Mouse (Mus musculus) megakaryocyte progenitor cell, adult 5-6 weeks (primary cell): ENCODE data around the gene Gm2075. TPM values are rescaled to one million over a fixed set of nuclear protein-coding genes. Genes with fewer than 3 reads are reported as not detected.
"Not testable (repeated sequence)": the region's sequence is repeated elsewhere in the genome, so short reads cannot be mapped to it uniquely, and the experiment has no call there.

Source experiments
- ATAC-seq: replicated peaks from 2 replicates; pipeline ENCODE4 v1.8.0; 2016; ENCODE audit warnings: mild to moderate bottlenecking, moderate TSS enrichment, inconsistent platforms; ENCODE audit not compliant: poor library complexity
- total RNA-seq, 2 experiments: library from RNA; stranded (forward) in 1 of 2; stranded (reverse) in 1 of 2; fragments of 157-497, 149-512 nt in 1 of 2; fragments of 200-1000 nt in 1 of 2; gene quantifications; 2 replicates each; pipeline versions ENCODE4 v1.2.3 to v1.2.4; 2015 to 2017

The Gm2075 gene
- not detected in 2 replicates for total RNA-seq (2015)
- total RNA-seq (2017) = not detected in 2 replicates

- ATAC-seq = not testable (repeated sequence)
These were observed at the start of gene Gm2075 for GRCm38 (mm10) chr12:88011548-88011947. Gene Gm2075, plus strand, starts transcription at chr12:88011848.

- ATAC-seq = not testable (repeated sequence)
These were observed 27.6 kb upstream of the Gm2075 start for GRCm38 (mm10) chr12:87984000-87984399.

GRCm38 (mm10) chr12:88004118-88004517 is 7.5 kb upstream of the Gm2075 start:
- not testable (repeated sequence) for ATAC-seq

- ATAC-seq = not testable (repeated sequence)
These were observed 7.0 kb downstream of the Gm2075 start, which contains the start of gene Gm6803 for GRCm38 (mm10) chr12:88018671-88019070. Gene Gm6803, minus strand, starts transcription at chr12:88018771.

DNA sequence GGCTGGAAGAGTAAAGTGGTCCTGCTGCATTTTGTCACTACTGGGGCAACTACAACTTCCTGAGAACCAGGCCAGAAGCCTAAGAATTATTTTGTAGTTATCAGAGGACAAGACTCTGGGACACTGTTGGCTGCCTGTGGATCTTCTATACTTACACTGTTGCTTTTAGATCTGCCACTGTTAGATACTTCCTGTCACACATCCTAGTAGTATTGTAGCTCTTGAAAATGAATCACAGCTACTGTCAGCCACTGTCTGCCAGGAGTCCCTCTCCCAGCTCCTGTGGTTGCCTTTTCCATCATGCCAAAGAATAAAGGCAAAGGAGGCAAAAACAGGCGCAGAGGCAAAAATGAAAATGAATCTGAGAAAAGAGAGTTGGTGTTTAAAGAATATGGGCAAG is 15.1 kb downstream of the Gm2075 start, which contains the start of gene Gm2056:
Gene Gm2056 (plus strand): TSS at position 301 of the 400 bp plus-strand sequence.
- not testable (repeated sequence) for ATAC-seq

- not testable (repeated sequence) for ATAC-seq
These were observed 20.6 kb downstream of the Gm2075 start for GRCm38 (mm10) chr12:88032250-88032649.

- not testable (repeated sequence) for ATAC-seq
These were observed 27.4 kb downstream of the Gm2075 start for GRCm38 (mm10) chr12:88039062-88039461.

- ATAC-seq = not testable (repeated sequence)
These were observed 28.1 kb downstream of the Gm2075 start for GRCm38 (mm10) chr12:88039703-88040102.

DNA sequence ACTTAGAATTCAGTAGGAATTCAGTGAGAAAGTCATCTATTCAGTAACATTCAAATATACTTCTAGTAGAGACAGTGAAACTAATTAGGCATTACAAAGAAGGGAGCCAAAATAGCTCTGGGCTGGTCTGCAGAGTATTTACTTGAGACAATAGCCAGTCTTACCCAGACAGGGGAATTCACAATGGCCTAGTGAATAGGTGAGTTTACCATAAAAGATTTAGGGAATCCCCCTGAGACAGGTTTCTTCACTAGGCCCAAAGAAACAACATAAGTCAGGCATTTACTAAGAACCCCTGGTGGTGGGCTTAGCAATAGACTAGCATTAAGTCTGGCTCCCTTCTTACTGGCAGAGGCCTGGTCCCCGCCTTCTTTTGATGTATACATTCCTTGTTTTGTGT is 33.6 kb downstream of the Gm2075 start:
- ATAC-seq = not testable (repeated sequence)

Other genes starting within 250 kb of the Gm2075 start
- gene Gm21319, start 236.1 kb upstream of the Gm2075 start, total RNA-seq (2015) = not detected in 2 replicates
- gene Gm21319, start 236.1 kb upstream of the Gm2075 start, total RNA-seq (2017) = not detected in 2 replicates
- gene Gm21936, start 216.3 kb upstream of the Gm2075 start, total RNA-seq (2015) = not detected in 2 replicates
- gene Gm21936, start 216.3 kb upstream of the Gm2075 start, total RNA-seq (2017) = not detected in 2 replicates
- gene BB287469, start 195.3 kb upstream of the Gm2075 start, total RNA-seq (2015) = not detected in 2 replicates
- not detected in 2 replicates for gene BB287469, start 195.3 kb upstream of the Gm2075 start, total RNA-seq (2017)
- gene Gm2001, start 169.5 kb upstream of the Gm2075 start, total RNA-seq (2015) = not detected in 2 replicates
- gene Gm2001, start 169.5 kb upstream of the Gm2075 start, total RNA-seq (2017) = not detected in 2 replicates
- not detected in 2 replicates for gene Gm2016, start 137.8 kb upstream of the Gm2075 start, total RNA-seq (2015)
- gene Gm2016, start 137.8 kb upstream of the Gm2075 start, total RNA-seq (2017) = not detected in 2 replicates
- not detected in 2 replicates for gene Gm2022, start 116.5 kb upstream of the Gm2075 start, total RNA-seq (2015)
- gene Gm2022, start 116.5 kb upstream of the Gm2075 start, total RNA-seq (2017) = not detected in 2 replicates
- gene Gm2035, start 92.0 kb upstream of the Gm2075 start, total RNA-seq (2015) = not detected in 2 replicates
- not detected in 2 replicates for gene Gm2035, start 92.0 kb upstream of the Gm2075 start, total RNA-seq (2017)
- not detected in 2 replicates for gene Gm2042, start 57.8 kb upstream of the Gm2075 start, total RNA-seq (2015)
- gene Gm2042, start 57.8 kb upstream of the Gm2075 start, total RNA-seq (2017) = not detected in 2 replicates
- not detected in 2 replicates for gene Gm6803, start 6.9 kb downstream of the Gm2075 start, total RNA-seq (2015)
- gene Gm6803, start 6.9 kb downstream of the Gm2075 start, total RNA-seq (2017) = not detected in 2 replicates
- gene Gm2056, start 15.2 kb downstream of the Gm2075 start, total RNA-seq (2015) = not detected in 2 replicates
- not detected in 2 replicates for gene Gm2056, start 15.2 kb downstream of the Gm2075 start, total RNA-seq (2017)
- not detected in 2 replicates for gene Gm16368, start 71.8 kb downstream of the Gm2075 start, total RNA-seq (2015)
- not detected in 2 replicates for gene Gm16368, start 71.8 kb downstream of the Gm2075 start, total RNA-seq (2017)
- not detected in 2 replicates for gene Gm10436, start 170.3 kb downstream of the Gm2075 start, total RNA-seq (2015)
- gene Gm10436, start 170.3 kb downstream of the Gm2075 start, total RNA-seq (2017) = not detected in 2 replicates
- not detected in 2 replicates for gene Gm8332, start 238.3 kb downstream of the Gm2075 start, total RNA-seq (2015)
- gene Gm8332, start 238.3 kb downstream of the Gm2075 start, total RNA-seq (2017) = not detected in 2 replicates